Mouse (Mus musculus): ENCODE data around the gene Fgfr2.

- TF ChIP-seq CTCF (IDR thresholded peaks at IDR 0.05; ENCODE audit: extremely low read depth, insufficient read length, insufficient replicate concordance, low read depth, low read length) (no peak), POLR2A (IDR thresholded peaks at IDR 0.05; ENCODE audit: low read depth, low read length) (no peak)
Observed at GRCm38 (mm10) chr7:132253513-132253912, 869.6 kb downstream of the Fgfr2 start.

Measured in small intestine, adult 2 months (tissue).